Mouse (Mus musculus) stomach, postnatal 0 days (tissue): ENCODE measurements at regions not wholly inside any gene's neighbourhood (a gene's known extent, or its start where the extent isn't known, plus 50 kb on each side); places are given as distances from the start of the nearest gene placed in this dataset.

Experiments
- CTCF ChIP-seq: IDR thresholded peaks from 2 replicates; pipeline ENCODE4 v1.5.1; 2016; ENCODE audit warnings: antibody characterized with exemption, low read depth, mild to moderate bottlenecking, moderate library complexity
- EP300 ChIP-seq: optimal IDR thresholded peaks from 2 replicates; pipeline ENCODE3; 2016; ENCODE audit warnings: antibody characterized with exemption

- TF ChIP-seq CTCF (no peak), EP300 (no peak)
These were observed 383.0 kb upstream of the Sall1 start for GRCm38 (mm10) chr8:89426969-89427368.
